Mouse (Mus musculus) erythroblast, embryonic 14.5 days (primary cell): ENCODE measurements around the gene Shd. TPM values are rescaled to one million over a fixed set of nuclear protein-coding genes. Genes with fewer than 3 reads are reported as not detected.

Source experiments
- H3K27me3 ChIP-seq: 2 replicates; pipeline ENCODE4 v1.6.1; 2012; ENCODE audit warnings: inconsistent platforms; ENCODE audit not compliant: control insufficient read depth
- H3K36me3 ChIP-seq: 2 replicates; pipeline ENCODE4 v1.6.1; 2012; ENCODE audit warnings: mild to moderate bottlenecking, inconsistent platforms; ENCODE audit not compliant: control insufficient read depth
- H3K4me1 ChIP-seq: 2 replicates; pipeline ENCODE4 v1.6.1; 2012; ENCODE audit warnings: inconsistent platforms; ENCODE audit not compliant: control insufficient read depth
- H3K4me3 ChIP-seq: replicated peaks from 2 replicates; pipeline ENCODE3; 2012; ENCODE audit warnings: moderate library complexity, mild to moderate bottlenecking, inconsistent platforms
- H3K9me3 ChIP-seq: 2 replicates; pipeline ENCODE4 v1.6.1; 2012; ENCODE audit warnings: low read length, inconsistent platforms, mixed read lengths; ENCODE audit not compliant: control insufficient read depth
- GATA1 ChIP-seq: IDR thresholded peaks from 2 replicates; pipeline ENCODE4 v1.6.1; 2012; ENCODE audit warnings: low read length, inconsistent platforms, mixed read lengths
- TAL1 ChIP-seq: IDR thresholded peaks from 3 replicates; pipeline ENCODE4 v1.6.1; 2012; ENCODE audit warnings: low read length, inconsistent platforms, mixed read lengths
- polyA plus RNA-seq: library from polyadenylated mRNA; stranded (reverse); fragments of >175 nt; gene quantifications from 2 replicates; pipeline ENCODE4 v1.2.3, GENCODE M21; 2012

Gene Shd
- polyA plus RNA-seq, 1 experiment: not detected

GRCm38 (mm10) chr17:55957726-55958583 lies 12.3 kb upstream of the Shd start:
- peaks cover 15% of the 10 kb centered on the region for H3K27me3 ChIP-seq
- TF ChIP-seq GATA1 (no peak), TAL1 (no peak)
- peaks cover 46% of the 10 kb centered on the region for H3K4me1 ChIP-seq
- peak overlapping the region; percentile 66 for H3K4me3 ChIP-seq
- peaks cover 27% of the 10 kb centered on the region for H3K36me3 ChIP-seq
- H3K9me3 ChIP-seq: no peaks in the 10 kb centered on the region

GRCm38 (mm10) chr17:55958584-55958886 lies 11.7 kb upstream of the Shd start:
- Histone ChIP-seq H3K36me3 (peaks cover 32% of the 10 kb centered on the region), H3K9me3 (no peaks in the 10 kb centered on the region), H3K4me1 (peaks cover 46% of the 10 kb centered on the region), H3K27me3 (peaks cover 15% of the 10 kb centered on the region), H3K4me3 (peak overlapping the region; percentile 66)
- TF ChIP-seq GATA1: no peak
- no peak for TF ChIP-seq TAL1

GRCm38 (mm10) chr17:55958918-55959728 lies 11.1 kb upstream of the Shd start, which contains the start of gene Yju2:
Yju2 (plus strand) TSS chr17:55959099.
- TF ChIP-seq GATA1: no peak
- H3K4me3 ChIP-seq: peak within 1 kb of the TSS; percentile 66
- H3K9me3 ChIP-seq: no peaks in the 10 kb centered on the region
- peaks cover 13% of the 10 kb centered on the region for H3K27me3 ChIP-seq
- peaks cover 46% of the 10 kb centered on the region for H3K4me1 ChIP-seq
- peaks cover 38% of the 10 kb centered on the region for H3K36me3 ChIP-seq

GRCm38 (mm10) chr17:55959946-55960740 lies 10.1 kb upstream of the Shd start:
- peaks cover 46% of the 10 kb centered on the region for H3K4me1 ChIP-seq
- H3K9me3 ChIP-seq: no peaks in the 10 kb centered on the region
- TF ChIP-seq GATA1: no peak
- no peak for TF ChIP-seq TAL1
- H3K4me3 ChIP-seq: peak overlapping the region; percentile 66
- H3K27me3 ChIP-seq: peaks cover 4% of the 10 kb centered on the region
- H3K36me3 ChIP-seq: peaks cover 48% of the 10 kb centered on the region

GRCm38 (mm10) chr17:55960791-55961190 lies 9.5 kb upstream of the Shd start:
- no peak overlapping the region for H3K4me3 ChIP-seq
- peaks cover 3% of the 10 kb centered on the region for H3K27me3 ChIP-seq
- peaks cover 45% of the 10 kb centered on the region for H3K4me1 ChIP-seq
- peaks cover 53% of the 10 kb centered on the region for H3K36me3 ChIP-seq
- no peaks in the 10 kb centered on the region for H3K9me3 ChIP-seq
- TF ChIP-seq GATA1 (no peak), TAL1 (no peak)

GRCm38 (mm10) chr17:55961631-55962030 lies 8.6 kb upstream of the Shd start:
- H3K27me3 ChIP-seq: no peaks in the 10 kb centered on the region
- no peak for TF ChIP-seq GATA1
- no peak for TF ChIP-seq TAL1
- H3K4me3 ChIP-seq: no peak overlapping the region
- no peaks in the 10 kb centered on the region for H3K9me3 ChIP-seq
- H3K36me3 ChIP-seq: peaks cover 60% of the 10 kb centered on the region
- peaks cover 36% of the 10 kb centered on the region for H3K4me1 ChIP-seq

GRCm38 (mm10) chr17:55963171-55963570 lies 7.1 kb upstream of the Shd start:
- Histone ChIP-seq H3K4me1 (peaks cover 24% of the 10 kb centered on the region), H3K27me3 (no peaks in the 10 kb centered on the region), H3K36me3 (peaks cover 75% of the 10 kb centered on the region), H3K9me3 (no peaks in the 10 kb centered on the region), H3K4me3 (no peak overlapping the region)
- TF ChIP-seq GATA1 (no peak), TAL1 (no peak)

- H3K4me3 ChIP-seq: no peak overlapping the region
- peaks cover 78% of the 10 kb centered on the region for H3K36me3 ChIP-seq
- H3K9me3 ChIP-seq: no peaks in the 10 kb centered on the region
- peaks cover 15% of the 10 kb centered on the region for H3K4me1 ChIP-seq
- TF ChIP-seq TAL1 (no peak), GATA1 (no peak)
- peaks cover 8% of the 10 kb centered on the region for H3K27me3 ChIP-seq
Observed at GRCm38 (mm10) chr17:55964496-55964895, 5.8 kb upstream of the Shd start.

- Histone ChIP-seq H3K4me3 (no peak overlapping the region), H3K36me3 (peaks cover 78% of the 10 kb centered on the region), H3K4me1 (peaks cover 10% of the 10 kb centered on the region), H3K9me3 (no peaks in the 10 kb centered on the region), H3K27me3 (peaks cover 13% of the 10 kb centered on the region)
- TF ChIP-seq TAL1 (no peak), GATA1 (no peak)
Observed at GRCm38 (mm10) chr17:55964996-55965395, 5.3 kb upstream of the Shd start.
